Mouse (Mus musculus) megakaryocyte, embryonic 14.5 days (primary cell): Measurements from ENCODE around the gene Ak5. TPM values are rescaled to one million over a fixed set of nuclear protein-coding genes. Genes with fewer than 3 reads are reported as not detected.

Experiments used
- H3K27me3 ChIP-seq: replicated peaks from 2 replicates; pipeline ENCODE3; 2012; ENCODE audit warnings: inconsistent platforms
- H3K36me3 ChIP-seq: replicated peaks from 2 replicates; pipeline ENCODE3; 2012; ENCODE audit warnings: low read length, inconsistent platforms, mixed read lengths
- H3K4me1 ChIP-seq: 2 replicates; pipeline ENCODE4 v1.6.1; 2012; ENCODE audit warnings: inconsistent platforms
- H3K4me3 ChIP-seq: replicated peaks from 2 replicates; pipeline ENCODE3; 2012; ENCODE audit warnings: moderate library complexity, mild to moderate bottlenecking, inconsistent platforms
- H3K9me3 ChIP-seq: 2 replicates; pipeline ENCODE4 v1.6.1; 2012; ENCODE audit warnings: inconsistent platforms
- FLI1 ChIP-seq: IDR thresholded peaks from 2 replicates; pipeline ENCODE4 v1.6.1; 2012; ENCODE audit warnings: low read length, inconsistent platforms, mixed read lengths
- GATA1 ChIP-seq: IDR thresholded peaks from 3 replicates; pipeline ENCODE4 v1.6.1; 2012; ENCODE audit warnings: mixed read lengths, low read length, inconsistent platforms, borderline replicate concordance
- polyA plus RNA-seq: library from polyadenylated mRNA; stranded (reverse); fragments of >175 nt; gene quantifications from 2 replicates; pipeline ENCODE4 v1.2.3, GENCODE M21; 2012; ENCODE audit warnings: low replicate concordance; ENCODE audit not compliant: insufficient read depth

Gene Ak5
- polyA plus RNA-seq, 1 experiment: 0.31 TPM

GRCm38 (mm10) chr3:152554366-152554765 is 113.8 kb downstream of the Ak5 start:
- peaks cover 15% of the 10 kb centered on the region for H3K4me1 ChIP-seq
- no peak overlapping the region for H3K4me3 ChIP-seq
- TF ChIP-seq FLI1 (no peak), GATA1 (no peak)
- no peaks in the 10 kb centered on the region for H3K36me3 ChIP-seq
- H3K9me3 ChIP-seq: no peaks in the 10 kb centered on the region
- H3K27me3 ChIP-seq: no peaks in the 10 kb centered on the region

DNA sequence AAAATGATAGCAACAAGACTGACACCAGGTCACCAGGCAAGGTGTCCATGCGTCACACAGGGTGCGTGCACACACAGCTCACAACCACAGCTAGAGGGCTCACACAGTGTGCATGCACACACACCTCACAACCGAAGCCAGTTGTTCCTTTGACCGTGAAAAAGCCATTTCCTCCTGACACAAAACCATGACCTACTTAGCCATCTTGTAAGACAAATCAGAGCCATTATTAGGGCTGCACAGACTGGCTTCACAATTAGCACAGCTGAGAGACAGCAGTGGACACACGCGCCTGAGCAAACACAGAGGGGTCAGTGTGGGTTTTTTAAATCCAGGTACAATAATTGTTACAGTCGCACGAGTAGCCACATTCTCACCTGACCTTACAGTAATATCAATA is 115.5 kb downstream of the Ak5 start:
- no peaks in the 10 kb centered on the region for H3K27me3 ChIP-seq
- H3K4me1 ChIP-seq: peaks cover 13% of the 10 kb centered on the region

GRCm38 (mm10) chr3:152550528-152551115 is 117.5 kb downstream of the Ak5 start:
- TF ChIP-seq GATA1: no peak
- no peak for TF ChIP-seq FLI1
- Histone ChIP-seq H3K36me3 (no peaks in the 10 kb centered on the region), H3K4me1 (peaks cover 8% of the 10 kb centered on the region; the same call in 1 of the 2 replicates), H3K27me3 (no peaks in the 10 kb centered on the region), H3K9me3 (no peaks in the 10 kb centered on the region), H3K4me3 (no peak overlapping the region)

More for the DNA sequence above, 115.5 kb downstream of the Ak5 start:
- TF ChIP-seq GATA1: no peak
- no peak for TF ChIP-seq FLI1
- no peak overlapping the region for H3K4me3 ChIP-seq
- H3K36me3 ChIP-seq: no peaks in the 10 kb centered on the region
- no peaks in the 10 kb centered on the region for H3K9me3 ChIP-seq

DNA sequence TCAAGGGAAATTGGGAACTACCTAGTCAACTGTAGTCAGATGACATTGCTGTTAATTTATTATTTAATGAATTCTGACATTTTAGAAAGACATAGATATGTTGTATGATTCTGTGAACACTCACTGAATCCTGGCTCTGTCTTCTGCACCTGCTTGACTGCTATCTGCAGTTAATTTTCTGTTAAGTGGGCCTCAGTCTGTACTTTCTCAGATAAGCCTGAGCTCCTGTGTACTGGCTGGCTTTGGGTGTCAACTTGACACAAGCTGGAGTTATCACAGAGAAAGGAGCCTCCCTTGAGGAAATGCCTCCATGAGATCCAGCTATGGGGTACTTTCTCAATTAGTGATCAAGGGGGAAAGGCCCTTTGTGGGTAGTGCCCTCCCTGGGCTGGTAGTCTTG is 118.1 kb downstream of the Ak5 start:
- H3K36me3 ChIP-seq: no peaks in the 10 kb centered on the region
- H3K4me3 ChIP-seq: no peak overlapping the region
- TF ChIP-seq GATA1 (no peak), FLI1 (no peak)
- no peaks in the 10 kb centered on the region for H3K9me3 ChIP-seq
- no peaks in the 10 kb centered on the region for H3K27me3 ChIP-seq
- H3K4me1 ChIP-seq: 0 out of 2 replicates have a peak, but pooled peaks cover 2% of the 10 kb centered on the region

GRCm38 (mm10) chr3:152544921-152545320 is 123.2 kb downstream of the Ak5 start:
- Histone ChIP-seq H3K4me3 (no peak overlapping the region), H3K9me3 (no peaks in the 10 kb centered on the region), H3K36me3 (no peaks in the 10 kb centered on the region), H3K4me1 (no peaks in the 10 kb centered on the region), H3K27me3 (peaks cover 1% of the 10 kb centered on the region)
- TF ChIP-seq GATA1: no peak
- no peak for TF ChIP-seq FLI1

DNA sequence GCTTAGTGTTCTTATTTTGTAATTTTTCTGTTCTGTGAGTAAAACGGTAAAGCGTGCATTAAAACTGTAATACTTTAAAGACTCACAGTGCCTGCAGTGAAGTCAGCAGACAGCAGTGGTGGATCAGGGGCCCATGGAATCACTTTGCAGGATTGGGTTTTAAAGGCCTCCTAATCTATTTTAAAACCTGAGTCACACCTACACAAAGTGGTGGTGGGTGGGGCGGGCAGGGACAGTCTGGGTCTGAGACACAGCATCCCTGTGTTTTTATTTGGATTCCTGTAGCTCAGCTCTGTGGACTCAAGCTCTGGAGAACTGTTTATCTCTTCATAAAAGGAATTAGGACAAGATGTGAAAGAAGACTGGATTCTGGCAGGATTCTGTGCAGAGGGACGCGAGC is 125.9 kb downstream of the Ak5 start:
- Histone ChIP-seq H3K4me1 (no peaks in the 10 kb centered on the region), H3K9me3 (no peaks in the 10 kb centered on the region), H3K27me3 (peaks cover 1% of the 10 kb centered on the region), H3K4me3 (no peak overlapping the region), H3K36me3 (no peaks in the 10 kb centered on the region)
- TF ChIP-seq GATA1 (no peak), FLI1 (no peak)

- Histone ChIP-seq H3K9me3 (no peaks in the 10 kb centered on the region), H3K27me3 (peaks cover 12% of the 10 kb centered on the region), H3K4me1 (peaks cover 13% of the 10 kb centered on the region), H3K4me3 (no peak overlapping the region), H3K36me3 (no peaks in the 10 kb centered on the region)
- TF ChIP-seq GATA1: no peak
- no peak for TF ChIP-seq FLI1
Observed at GRCm38 (mm10) chr3:152530344-152530743, 137.8 kb downstream of the Ak5 start.

- Histone ChIP-seq H3K27me3 (peaks cover 12% of the 10 kb centered on the region), H3K4me3 (peak overlapping the region; percentile 29), H3K36me3 (no peaks in the 10 kb centered on the region), H3K4me1 (peaks cover 13% of the 10 kb centered on the region), H3K9me3 (peaks cover 6% of the 10 kb centered on the region)
- TF ChIP-seq GATA1 (no peak), FLI1 (no peak)
Observed at GRCm38 (mm10) chr3:152529058-152529972, 138.8 kb downstream of the Ak5 start.

GRCm38 (mm10) chr3:152526721-152527120 is 141.4 kb downstream of the Ak5 start:
- H3K4me3 ChIP-seq: no peak overlapping the region
- no peak for TF ChIP-seq GATA1
- no peak for TF ChIP-seq FLI1
- peaks cover 18% of the 10 kb centered on the region for H3K9me3 ChIP-seq
- H3K27me3 ChIP-seq: peaks cover 7% of the 10 kb centered on the region
- H3K4me1 ChIP-seq: peaks cover 13% of the 10 kb centered on the region
- H3K36me3 ChIP-seq: no peaks in the 10 kb centered on the region

DNA sequence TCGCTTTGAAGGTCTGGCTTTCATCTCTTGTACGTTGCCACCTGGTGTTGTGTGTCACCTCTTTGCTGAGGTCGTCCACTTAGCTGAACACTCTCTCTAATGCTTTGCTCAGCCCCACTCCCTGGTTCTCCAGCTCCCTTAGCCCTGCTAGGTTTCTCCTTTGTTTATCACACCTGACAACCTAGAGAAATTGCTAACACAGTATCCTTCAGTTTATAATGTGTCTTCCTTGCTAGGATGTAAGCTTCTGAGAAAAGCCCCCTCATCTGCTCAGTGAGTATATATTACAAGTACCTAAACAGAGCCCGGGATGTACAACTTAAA is 144.9 kb downstream of the Ak5 start:
- H3K36me3 ChIP-seq: no peaks in the 10 kb centered on the region
- TF ChIP-seq GATA1: no peak
- no peak for TF ChIP-seq FLI1
- peaks cover 8% of the 10 kb centered on the region for H3K27me3 ChIP-seq
- 0 out of 2 replicates have a peak, but pooled peaks cover 3% of the 10 kb centered on the region for H3K4me1 ChIP-seq
- no peak overlapping the region for H3K4me3 ChIP-seq
- H3K9me3 ChIP-seq: peaks cover 18% of the 10 kb centered on the region
